Mouse (Mus musculus): Measurements from ENCODE around the gene Efcab6.

DNA sequence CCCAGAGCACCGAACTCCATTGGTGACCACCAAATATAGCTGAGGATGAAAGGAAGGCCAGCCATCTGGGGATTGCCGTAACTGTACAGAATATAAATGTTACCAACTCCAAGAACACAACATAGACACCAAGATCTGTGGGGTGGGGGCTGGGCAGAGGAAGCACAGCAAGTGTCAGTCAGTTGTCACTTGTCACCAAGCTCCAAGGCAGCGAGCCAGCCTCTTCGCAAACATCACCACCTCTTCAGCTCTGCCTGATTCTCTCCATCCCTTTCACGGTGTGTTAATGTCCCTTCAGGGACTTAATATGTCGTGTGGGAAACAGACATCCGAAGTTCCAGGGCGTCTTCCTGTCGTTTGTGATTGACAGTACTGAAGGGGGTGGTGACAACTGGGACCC, 93.0 kb downstream of the Efcab6 start:
- TF ChIP-seq GATA1 (IDR thresholded peaks at IDR 0.05; ENCODE audit: low read length), result no peak
- TF ChIP-seq TAL1 (IDR thresholded peaks at IDR 0.05; ENCODE audit: low read length), result no peak

Data from erythroblast, embryonic 14.5 days (primary cell).